Mouse (Mus musculus) liver, adult 2 months (tissue): ENCODE data around the gene Atf6b. TPM values are rescaled to one million over a fixed set of nuclear protein-coding genes. Genes with fewer than 3 reads are reported as not detected.

Experiments
- DNase-seq: peaks from one replicate; pipeline ENCODE4 v3.0.0-alpha.2; 2011; ENCODE audit warnings: low read depth, low spot score; ENCODE audit errors: extremely low read depth
- H3K27ac ChIP-seq: fragments of 200-500 bp; replicated peaks from 2 replicates; pipeline ENCODE4 v1.5.1; 2012; ENCODE audit warnings: low read depth, mild to moderate bottlenecking, control low read depth, inconsistent platforms, low read length; ENCODE audit not compliant: insufficient read depth
- H3K27me3 ChIP-seq: fragments of 200-500 bp; 2 replicates; pipeline ENCODE4 v1.6.1; 2012; ENCODE audit warnings: mild to moderate bottlenecking, moderate library complexity, low read length, inconsistent platforms; ENCODE audit not compliant: control insufficient read depth, insufficient read depth
- H3K36me3 ChIP-seq: fragments of 200-500 bp; 2 replicates; pipeline ENCODE4 v1.6.1; 2012; ENCODE audit warnings: low read length, inconsistent platforms; ENCODE audit not compliant: control insufficient read depth, insufficient read depth
- H3K4me1 ChIP-seq: fragments of 200-500 bp; 2 replicates; pipeline ENCODE4 v1.6.1; 2011; ENCODE audit warnings: low read length; ENCODE audit not compliant: control insufficient read depth, insufficient read depth
- H3K4me3 ChIP-seq: fragments of 200-500 bp; 2 replicates; pipeline ENCODE4 v1.5.1; 2011; ENCODE audit warnings: low read depth, mild to moderate bottlenecking, control low read depth, low read length, moderate library complexity; ENCODE audit not compliant: insufficient read depth
- H3K79me2 ChIP-seq: fragments of 200-500 bp; 2 replicates; pipeline ENCODE4 v1.6.1; 2012; ENCODE audit warnings: inconsistent platforms, mild to moderate bottlenecking, low read length, moderate library complexity; ENCODE audit not compliant: control insufficient read depth, insufficient read depth
- H3K9ac ChIP-seq: fragments of 200-500 bp; 2 replicates; pipeline ENCODE4 v1.6.1; 2012; ENCODE audit warnings: low read depth, mild to moderate bottlenecking, control low read depth, inconsistent platforms, low read length
- CTCF ChIP-seq: fragments of 200-500 bp; IDR thresholded peaks from 2 replicates; pipeline ENCODE4 v1.5.1; 2011; ENCODE audit warnings: low read depth, low read length, control low read depth
- POLR2A ChIP-seq: fragments of 200-500 bp; IDR thresholded peaks from 2 replicates; pipeline ENCODE4 v1.6.1; 2011; ENCODE audit warnings: low read length, control low read depth; ENCODE audit not compliant: insufficient read depth; ENCODE audit errors: extremely low read depth
- whole genome bisulfite sequencing: fragments of 180-500 bp; shearing (Covaris S2); methylation state at CpG from one replicate; pipeline ENCODE4 v1.1.7; 2018; 5-methylcytosine and 5-hydroxymethylcytosine counted together
- polyA plus RNA-seq: library from polyadenylated mRNA; depleted of rRNA; stranded (reverse); fragments of >200 nt; gene quantifications from 2 replicates; pipeline ENCODE4 v1.2.3, GENCODE M21; 2012
- total RNA-seq: library from RNA; depleted of rRNA; stranded (reverse); fragments of >200 nt; gene quantifications from 2 replicates; pipeline ENCODE4 v1.2.3, GENCODE M21; 2014

Atf6b gene
- total and polyA plus RNA-seq, 2 experiments, result 4.4 to 34.6 TPM

DNA sequence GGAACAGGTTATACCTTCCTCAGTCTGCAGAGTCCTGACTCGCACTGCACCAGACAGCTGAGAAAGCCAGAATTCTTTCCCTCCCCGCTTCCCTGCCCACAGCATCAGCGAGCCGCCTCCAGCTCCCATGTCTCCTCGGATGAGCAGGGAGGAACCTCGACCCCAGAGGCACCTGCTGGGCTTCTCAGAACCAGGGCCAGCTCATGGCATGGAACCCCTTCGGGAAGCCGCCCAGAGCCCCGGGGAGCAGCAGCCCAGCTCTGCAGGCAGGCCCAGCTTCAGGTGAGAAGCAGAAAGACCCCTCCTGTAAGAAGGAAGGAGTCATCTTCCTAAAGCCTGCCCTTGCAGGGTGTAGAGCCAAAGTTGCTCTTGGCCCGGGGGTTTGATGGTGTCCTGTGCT is 5.6 kb downstream of the Atf6b start:
- H3K4me3 ChIP-seq, result no peak overlapping the region
- DNase-seq, result no peak
- TF ChIP-seq POLR2A (no peak), CTCF (no peak)
- H3K27me3 ChIP-seq, result no peaks in the 10 kb centered on the region
- no peak overlapping the region for H3K9ac ChIP-seq
- peaks cover 8% of the 10 kb centered on the region; the same call in 1 of the 2 replicates for H3K4me1 ChIP-seq
- H3K36me3 ChIP-seq, result peaks cover 3% of the 10 kb centered on the region; the same call in 1 of the 2 replicates
- H3K79me2 ChIP-seq, result no peaks in the 10 kb centered on the region
- 93% methylated on average over 10 of the region's 10 CpGs for WGBS
- H3K27ac ChIP-seq, result no peak overlapping the region

DNA sequence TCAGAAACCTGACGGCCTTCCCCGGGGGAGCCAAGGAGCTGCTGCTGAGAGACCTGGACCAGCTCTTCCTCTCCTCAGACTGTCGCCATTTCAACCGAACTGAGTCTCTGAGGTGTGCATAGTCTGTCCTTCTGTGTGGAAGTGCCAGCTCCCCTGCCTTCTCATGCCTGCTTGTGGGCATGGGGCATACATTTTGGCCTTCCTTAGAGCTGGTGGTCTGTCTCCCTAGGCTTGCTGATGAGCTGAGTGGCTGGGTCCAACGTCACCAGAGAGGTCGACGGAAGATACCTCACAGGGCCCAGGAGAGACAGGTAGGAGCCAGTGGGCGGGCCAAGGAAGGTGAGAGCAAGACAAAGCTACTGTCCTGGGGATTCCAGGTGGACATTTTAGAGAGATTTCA is 6.0 kb downstream of the Atf6b start:
- Histone ChIP-seq H3K4me1 (peaks cover 5% of the 10 kb centered on the region; the same call in 1 of the 2 replicates), H3K9ac (no peak overlapping the region), H3K36me3 (peaks cover 3% of the 10 kb centered on the region; the same call in 1 of the 2 replicates), H3K27ac (no peak overlapping the region), H3K79me2 (no peaks in the 10 kb centered on the region), H3K27me3 (no peaks in the 10 kb centered on the region), H3K4me3 (no peak overlapping the region)
- TF ChIP-seq POLR2A (no peak), CTCF (no peak)
- no peak for DNase-seq
- 93% methylated on average over 8 of the region's 8 CpGs for WGBS

DNA sequence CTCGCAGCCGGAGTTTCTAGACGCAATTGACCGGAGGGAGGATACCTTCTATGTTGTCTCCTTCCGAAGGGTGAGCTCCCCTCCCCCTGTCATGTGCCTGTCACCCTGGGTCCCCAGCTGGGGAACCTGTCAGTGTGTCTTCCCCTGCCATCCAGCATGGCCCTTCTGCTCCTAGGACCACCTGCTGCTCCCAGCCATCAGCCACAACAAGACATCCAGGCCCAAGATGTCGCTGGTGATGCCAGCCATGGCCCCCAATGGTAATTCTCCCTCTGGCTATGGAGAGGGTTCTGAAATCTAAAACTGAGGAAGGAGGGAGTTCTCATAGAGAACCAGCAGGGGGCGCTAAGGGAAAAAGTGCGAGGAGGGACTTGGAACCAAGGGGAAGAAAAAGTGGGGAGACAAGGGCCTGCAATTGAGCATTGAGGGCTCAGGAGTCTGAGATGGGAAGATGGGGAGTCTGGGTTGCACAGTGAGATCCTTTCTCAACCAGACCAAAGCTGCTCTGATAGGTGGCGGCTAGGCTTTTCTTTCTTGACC is 6.9 kb downstream of the Atf6b start:
- Histone ChIP-seq H3K27me3 (no peaks in the 10 kb centered on the region), H3K4me1 (peaks cover 3% of the 10 kb centered on the region; the same call in 1 of the 2 replicates), H3K36me3 (peaks cover 3% of the 10 kb centered on the region; the same call in 1 of the 2 replicates), H3K4me3 (no peak overlapping the region), H3K27ac (no peak overlapping the region), H3K9ac (no peak overlapping the region), H3K79me2 (no peaks in the 10 kb centered on the region)
- no peak for DNase-seq
- TF ChIP-seq CTCF, result peak; percentile 39; the same call in 1 of the 2 replicates
- no peak for TF ChIP-seq POLR2A
- WGBS, result 75% methylated on average over 9 of the region's 9 CpGs

DNA sequence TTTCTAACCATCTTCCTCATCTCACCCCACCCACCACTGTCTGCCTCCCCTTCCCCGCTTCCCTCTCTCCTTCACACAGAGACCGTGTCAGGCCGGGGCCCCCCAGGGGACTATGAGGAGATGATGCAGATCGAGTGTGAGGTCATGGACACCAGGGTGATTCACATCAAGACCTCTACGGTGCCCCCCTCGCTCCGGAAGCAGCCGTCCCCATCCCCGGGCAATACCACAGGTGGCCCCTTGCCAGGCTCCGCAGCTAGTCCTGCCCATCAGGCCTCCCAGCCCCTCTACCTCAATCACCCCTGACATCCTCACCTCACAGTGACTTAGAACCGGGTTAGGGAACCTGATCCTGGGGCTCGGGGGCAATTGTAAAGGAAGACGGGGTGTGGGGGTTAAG is 7.4 kb downstream of the Atf6b start:
- Histone ChIP-seq H3K4me1 (peaks cover 3% of the 10 kb centered on the region; the same call in 1 of the 2 replicates), H3K27me3 (no peaks in the 10 kb centered on the region), H3K27ac (no peak overlapping the region), H3K79me2 (no peaks in the 10 kb centered on the region), H3K36me3 (peaks cover 3% of the 10 kb centered on the region; the same call in 1 of the 2 replicates), H3K9ac (no peak overlapping the region), H3K4me3 (no peak overlapping the region)
- WGBS, result 90% methylated on average over 13 of the region's 13 CpGs
- no peak for DNase-seq
- TF ChIP-seq POLR2A, result no peak
- TF ChIP-seq CTCF, result no peak

DNA sequence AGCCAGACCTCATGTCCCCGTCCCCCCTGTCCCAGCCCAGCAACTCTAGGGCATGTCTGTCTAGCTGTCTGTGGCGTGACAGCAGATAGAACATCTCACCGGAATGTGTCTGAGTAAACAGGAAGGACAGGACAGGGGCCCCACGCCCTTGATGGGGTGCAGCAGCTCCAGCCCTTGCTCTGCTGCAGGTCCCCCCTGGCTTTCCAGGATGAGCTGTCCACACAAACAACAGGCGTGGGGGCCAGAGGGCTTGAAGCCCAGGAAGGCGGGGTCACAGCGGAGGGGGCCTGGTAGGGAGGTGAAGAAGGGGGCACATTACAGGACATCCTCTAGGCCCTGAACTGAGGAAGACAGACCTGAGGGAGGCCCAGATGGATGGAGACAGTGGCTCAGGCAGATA is 8.2 kb downstream of the Atf6b start:
- Histone ChIP-seq H3K36me3 (peaks cover 3% of the 10 kb centered on the region; the same call in 1 of the 2 replicates), H3K4me3 (no peak overlapping the region), H3K4me1 (peaks cover 3% of the 10 kb centered on the region; the same call in 1 of the 2 replicates), H3K79me2 (no peaks in the 10 kb centered on the region), H3K27ac (no peak overlapping the region; the same call in 1 of the 2 replicates), H3K27me3 (no peaks in the 10 kb centered on the region), H3K9ac (no peak overlapping the region)
- 76% methylated on average over 7 of the region's 7 CpGs for WGBS
- TF ChIP-seq POLR2A (no peak), CTCF (no peak)
- DNase-seq, result no peak

DNA sequence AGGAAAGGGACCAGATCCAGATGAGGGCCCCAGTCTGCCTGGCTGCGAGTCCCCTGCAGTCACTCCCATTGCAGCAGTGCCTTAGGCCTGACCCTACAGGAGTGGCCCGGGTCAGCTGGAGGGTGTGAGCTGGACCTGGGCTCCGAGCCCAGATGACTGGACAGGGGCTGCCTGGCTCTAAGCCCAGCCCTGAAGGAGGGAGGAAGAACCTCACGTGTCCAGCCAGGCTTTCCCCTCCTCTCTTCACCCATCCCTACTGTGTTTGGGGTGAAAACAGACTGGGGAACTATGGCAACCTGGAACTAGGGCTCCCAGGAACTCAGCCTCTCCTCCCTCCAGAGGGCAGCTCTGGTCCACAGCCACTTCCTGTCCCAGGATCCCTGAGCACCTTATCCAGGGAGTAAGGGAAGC is 8.6 kb downstream of the Atf6b start:
- WGBS, result 18% methylated on average over 4 of the region's 4 CpGs
- no peak overlapping the region for H3K4me3 ChIP-seq
- TF ChIP-seq POLR2A, result no peak
- TF ChIP-seq CTCF, result peak; percentile 39
- DNase-seq, result peak; percentile 47
- no peaks in the 10 kb centered on the region for H3K79me2 ChIP-seq
- H3K27me3 ChIP-seq, result no peaks in the 10 kb centered on the region
- no peak overlapping the region for H3K9ac ChIP-seq
- peaks cover 3% of the 10 kb centered on the region; the same call in 1 of the 2 replicates for H3K36me3 ChIP-seq
- peak overlapping the region; percentile 45 for H3K27ac ChIP-seq
- peaks cover 3% of the 10 kb centered on the region; the same call in 1 of the 2 replicates for H3K4me1 ChIP-seq
